Mouse (Mus musculus): Measurements from ENCODE around the gene Sema4b. TPM values are rescaled to one million over a fixed set of nuclear protein-coding genes. Genes with fewer than 3 reads are reported as not detected.
A peak's percentile ranks its signal among the peaks of the same experiment; 100 is the strongest.

Gene Sema4b
- polyA plus RNA-seq, 1 experiment from 2014 or later = 23.9 TPM

DNA sequence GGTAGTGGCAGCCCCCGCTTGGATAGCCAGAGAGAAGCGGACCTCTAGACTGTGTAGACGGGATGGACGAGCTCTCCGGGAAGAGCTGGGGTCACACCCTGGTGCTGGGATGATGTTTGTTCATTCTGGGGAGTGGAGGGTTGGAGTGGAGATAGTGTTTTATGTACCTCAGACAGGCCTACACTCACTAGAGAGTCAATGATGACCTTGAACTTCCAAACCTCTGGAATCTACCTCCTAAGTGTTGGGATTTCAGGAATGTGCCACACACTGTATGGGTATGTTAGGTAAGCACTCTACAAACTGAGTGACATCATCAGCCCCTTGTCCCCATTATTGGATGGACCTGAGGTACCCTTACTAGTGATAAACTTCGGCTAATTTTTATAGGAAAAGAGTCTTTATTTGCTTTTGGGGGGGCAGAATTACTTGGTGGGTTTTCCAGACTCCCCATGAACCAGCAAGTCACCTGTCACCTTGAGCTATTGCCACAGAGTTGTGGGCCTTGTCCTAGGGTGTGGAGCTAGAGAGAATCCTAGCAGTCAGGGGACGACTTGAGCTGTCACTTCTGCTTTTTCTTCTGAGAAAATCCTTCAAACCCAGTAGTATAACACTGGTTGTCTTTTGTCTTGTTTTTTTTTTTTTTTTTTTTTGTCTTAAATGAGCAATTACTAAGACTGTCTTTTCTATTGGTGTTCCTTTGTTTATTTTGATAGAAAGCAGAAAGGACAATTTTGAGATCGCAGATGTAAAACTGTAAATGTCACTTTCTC, 28.0 kb upstream of the Sema4b start:
- H3K27ac ChIP-seq = no peak overlapping the region
- H3K4me3 ChIP-seq = no peak overlapping the region
- H3K4me1 ChIP-seq (replicated peaks) = peaks cover 17% of the 10 kb centered on the region
- ATAC-seq (ENCODE audit: low FRiP score) = no peak
- no peaks in the 10 kb centered on the region for H3K9me3 ChIP-seq
- no peak overlapping the region for H3K4me2 ChIP-seq
- no peaks in the 10 kb centered on the region for H3K27me3 ChIP-seq
- no peak overlapping the region for H3K9ac ChIP-seq
- no peaks in the 10 kb centered on the region for H3K36me3 ChIP-seq
- WGBS = 91% methylated on average over 8 of the region's 8 CpGs

DNA sequence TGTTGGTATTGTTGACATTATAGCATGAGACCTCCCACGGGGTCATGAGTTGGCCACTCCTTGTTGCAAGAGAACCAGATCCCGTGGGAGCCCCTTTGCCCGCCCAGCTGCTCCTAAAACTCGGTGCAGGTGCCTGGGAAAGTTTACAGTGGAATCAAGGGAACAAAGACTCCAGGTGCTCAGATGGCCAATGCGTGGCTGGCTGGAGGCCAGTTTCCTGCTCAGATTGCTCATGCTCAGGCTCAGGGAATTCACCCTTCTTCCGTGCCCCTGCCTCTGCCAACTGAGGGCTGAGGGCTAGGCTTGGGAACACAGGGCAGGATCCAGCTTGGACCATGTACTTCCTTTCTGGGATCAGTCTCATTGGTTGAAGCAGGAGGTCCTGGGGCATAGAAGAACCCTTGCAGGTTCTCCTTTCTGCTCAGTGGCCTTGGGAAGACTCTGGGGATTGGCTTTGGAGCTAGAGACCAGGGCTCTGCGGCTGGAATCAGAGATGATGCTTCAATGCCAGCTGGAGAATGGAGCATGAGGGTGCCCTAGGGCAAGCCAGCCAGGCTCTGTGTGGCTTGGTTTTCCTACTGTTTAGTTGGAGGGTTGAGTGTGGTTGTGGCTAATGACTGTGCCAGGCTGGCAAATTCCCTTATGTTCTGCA, 26.2 kb upstream of the Sema4b start:
- Histone ChIP-seq H3K9ac (no peak overlapping the region), H3K4me2 (no peak overlapping the region)
- WGBS = 73% methylated on average over 7 of the region's 7 CpGs

DNA sequence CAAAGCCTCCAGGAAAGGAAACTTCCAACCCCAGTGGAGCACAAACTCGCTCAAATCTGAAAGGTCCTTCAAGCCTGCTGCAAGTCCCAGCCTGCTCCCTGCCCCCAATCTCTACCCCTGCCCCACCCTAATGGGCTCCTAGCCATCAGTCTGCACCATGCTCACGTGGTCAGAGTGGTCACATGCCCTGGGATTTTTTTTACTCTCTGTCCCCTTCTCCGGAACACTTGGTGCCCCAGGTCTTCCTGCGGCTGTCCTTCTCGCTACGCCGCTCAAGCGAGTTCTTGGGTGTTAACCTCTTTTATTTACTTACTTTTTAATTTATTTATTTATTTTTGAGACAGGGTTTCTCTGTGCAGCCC, 25.7 kb upstream of the Sema4b start:
- Histone ChIP-seq H3K4me1 (replicated peaks) (peaks cover 17% of the 10 kb centered on the region), H3K36me3 (no peaks in the 10 kb centered on the region), H3K4me2 (no peak overlapping the region), H3K4me3 (no peak overlapping the region), H3K9ac (peak overlapping the region; percentile 20; the same call in 1 of the 2 replicates), H3K9me3 (no peaks in the 10 kb centered on the region), H3K27me3 (no peaks in the 10 kb centered on the region), H3K27ac (no peak overlapping the region)
- 72% methylated on average over 8 of the region's 8 CpGs for WGBS
- ATAC-seq (ENCODE audit: low FRiP score) = no peak

More for the DNA sequence above, 26.2 kb upstream of the Sema4b start:
- Histone ChIP-seq H3K9me3 (no peaks in the 10 kb centered on the region), H3K36me3 (no peaks in the 10 kb centered on the region), H3K4me3 (no peak overlapping the region), H3K27me3 (no peaks in the 10 kb centered on the region), H3K4me1 (replicated peaks) (peaks cover 17% of the 10 kb centered on the region), H3K27ac (no peak overlapping the region)
- no peak for ATAC-seq (ENCODE audit: low FRiP score)

DNA sequence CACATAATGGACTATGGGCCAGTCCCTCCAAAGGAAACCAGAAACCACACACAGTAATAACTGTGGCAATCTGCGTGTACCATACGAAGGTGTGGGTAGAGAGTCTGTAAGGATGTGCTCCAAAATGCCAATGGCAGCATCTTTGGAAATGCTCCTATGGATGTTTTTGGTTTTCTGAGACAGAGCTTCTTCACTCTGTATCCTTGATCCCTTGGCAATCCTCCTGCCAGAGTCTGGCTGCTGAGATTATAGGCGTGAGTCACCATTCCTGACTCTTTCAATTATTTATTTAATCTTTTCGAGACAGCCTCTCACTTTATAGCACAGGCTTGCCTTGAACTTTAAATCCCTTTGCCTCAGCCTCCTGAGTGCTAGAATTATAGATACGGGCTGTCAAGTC, 21.2 kb upstream of the Sema4b start:
- 89% methylated on average over 5 of the region's 5 CpGs for WGBS
- Histone ChIP-seq H3K4me1 (replicated peaks) (peaks cover 7% of the 10 kb centered on the region), H3K27me3 (no peaks in the 10 kb centered on the region), H3K36me3 (no peaks in the 10 kb centered on the region), H3K9me3 (no peaks in the 10 kb centered on the region), H3K27ac (no peak overlapping the region), H3K9ac (no peak overlapping the region), H3K4me2 (no peak overlapping the region), H3K4me3 (no peak overlapping the region)
- ATAC-seq (ENCODE audit: low FRiP score) = no peak

DNA sequence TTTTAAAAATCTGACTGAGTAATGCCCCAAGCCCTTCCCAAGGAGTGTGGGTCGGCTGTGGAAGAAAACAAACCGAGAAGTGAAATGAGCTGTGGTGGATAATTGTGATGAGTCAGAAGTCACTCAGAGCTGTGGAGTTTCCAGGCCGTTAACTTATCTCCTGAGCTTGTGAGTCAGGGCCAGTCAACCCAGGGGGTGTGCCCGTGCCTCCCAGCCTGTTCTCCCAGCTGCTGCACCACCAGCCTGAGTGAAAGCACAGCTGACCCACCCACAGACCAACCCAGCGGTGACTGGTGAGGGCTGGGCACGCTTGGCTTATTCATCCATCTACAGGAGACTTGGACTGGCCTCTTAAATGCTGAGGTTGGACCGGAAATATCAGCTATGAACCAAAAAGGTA, 19.9 kb upstream of the Sema4b start:
- H3K4me2 ChIP-seq = no peak overlapping the region
- WGBS = 71% methylated on average over 7 of the region's 7 CpGs
- ATAC-seq (ENCODE audit: low FRiP score) = no peak
- no peaks in the 10 kb centered on the region for H3K9me3 ChIP-seq
- no peak overlapping the region for H3K9ac ChIP-seq
- no peaks in the 10 kb centered on the region for H3K36me3 ChIP-seq
- no peak overlapping the region for H3K4me3 ChIP-seq
- peaks cover 9% of the 10 kb centered on the region for H3K4me1 ChIP-seq (replicated peaks)
- H3K27ac ChIP-seq = no peak overlapping the region
- no peaks in the 10 kb centered on the region for H3K27me3 ChIP-seq

DNA sequence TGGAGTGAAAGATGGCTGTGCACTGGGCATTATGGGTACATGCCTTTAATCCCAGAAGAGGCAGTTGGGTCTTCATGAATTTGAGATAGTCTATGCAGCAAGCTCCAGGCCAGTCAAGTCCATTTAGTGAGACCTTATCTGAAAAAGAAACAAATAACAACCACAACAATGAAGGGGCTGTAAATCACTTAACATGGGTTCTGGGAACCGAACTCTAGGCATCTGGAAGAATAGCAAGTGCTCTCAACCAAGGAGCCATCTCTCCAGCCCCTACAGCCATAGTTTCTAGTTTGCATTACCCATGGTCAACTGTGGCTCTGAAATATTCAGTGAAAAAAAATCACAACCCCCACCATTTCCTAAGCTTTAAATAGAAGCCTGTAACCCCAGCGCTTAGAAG, 16.8 kb upstream of the Sema4b start:
- no peak overlapping the region for H3K4me2 ChIP-seq
- peaks cover 11% of the 10 kb centered on the region for H3K4me1 ChIP-seq (replicated peaks)
- no peak for ATAC-seq (ENCODE audit: low FRiP score)
- H3K9me3 ChIP-seq = no peaks in the 10 kb centered on the region
- H3K27me3 ChIP-seq = no peaks in the 10 kb centered on the region
- no peaks in the 10 kb centered on the region for H3K36me3 ChIP-seq
- WGBS = 90% methylated on average over 2 of the region's 2 CpGs
- H3K27ac ChIP-seq = no peak overlapping the region
- no peak overlapping the region for H3K9ac ChIP-seq
- no peak overlapping the region for H3K4me3 ChIP-seq

DNA sequence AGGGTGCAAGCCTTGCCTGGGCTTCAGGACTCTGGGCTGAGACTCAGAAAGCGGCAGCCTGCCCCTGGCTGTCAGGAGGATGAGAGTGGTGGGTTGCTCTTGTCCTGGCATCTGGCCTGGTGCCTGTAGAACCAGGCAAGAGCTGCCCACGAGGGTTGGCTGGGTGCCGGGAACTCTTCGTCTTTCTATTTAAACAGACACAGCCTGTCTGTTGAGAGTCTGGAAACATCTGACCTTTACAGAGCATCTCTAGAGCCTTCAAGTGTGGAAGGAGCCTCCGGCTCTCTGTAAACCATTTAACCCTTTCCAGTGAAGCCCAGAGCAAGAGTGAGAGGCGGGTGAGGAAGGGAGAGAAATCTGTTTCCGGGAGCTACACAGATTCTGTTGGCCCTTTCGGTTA, 15.3 kb upstream of the Sema4b start:
- no peak overlapping the region for H3K4me3 ChIP-seq
- H3K4me2 ChIP-seq = no peak overlapping the region
- 0 out of 2 replicates have a peak overlapping the region, but pooled peaks have one; percentile 35 for H3K9ac ChIP-seq
- H3K9me3 ChIP-seq = no peaks in the 10 kb centered on the region
- peaks cover 11% of the 10 kb centered on the region for H3K4me1 ChIP-seq (replicated peaks)
- peak overlapping the region; percentile 63 for H3K27ac ChIP-seq
- 34% methylated on average over 8 of the region's 8 CpGs for WGBS
- ATAC-seq (ENCODE audit: low FRiP score) = peak; percentile 65
- H3K27me3 ChIP-seq = no peaks in the 10 kb centered on the region
- H3K36me3 ChIP-seq = no peaks in the 10 kb centered on the region

DNA sequence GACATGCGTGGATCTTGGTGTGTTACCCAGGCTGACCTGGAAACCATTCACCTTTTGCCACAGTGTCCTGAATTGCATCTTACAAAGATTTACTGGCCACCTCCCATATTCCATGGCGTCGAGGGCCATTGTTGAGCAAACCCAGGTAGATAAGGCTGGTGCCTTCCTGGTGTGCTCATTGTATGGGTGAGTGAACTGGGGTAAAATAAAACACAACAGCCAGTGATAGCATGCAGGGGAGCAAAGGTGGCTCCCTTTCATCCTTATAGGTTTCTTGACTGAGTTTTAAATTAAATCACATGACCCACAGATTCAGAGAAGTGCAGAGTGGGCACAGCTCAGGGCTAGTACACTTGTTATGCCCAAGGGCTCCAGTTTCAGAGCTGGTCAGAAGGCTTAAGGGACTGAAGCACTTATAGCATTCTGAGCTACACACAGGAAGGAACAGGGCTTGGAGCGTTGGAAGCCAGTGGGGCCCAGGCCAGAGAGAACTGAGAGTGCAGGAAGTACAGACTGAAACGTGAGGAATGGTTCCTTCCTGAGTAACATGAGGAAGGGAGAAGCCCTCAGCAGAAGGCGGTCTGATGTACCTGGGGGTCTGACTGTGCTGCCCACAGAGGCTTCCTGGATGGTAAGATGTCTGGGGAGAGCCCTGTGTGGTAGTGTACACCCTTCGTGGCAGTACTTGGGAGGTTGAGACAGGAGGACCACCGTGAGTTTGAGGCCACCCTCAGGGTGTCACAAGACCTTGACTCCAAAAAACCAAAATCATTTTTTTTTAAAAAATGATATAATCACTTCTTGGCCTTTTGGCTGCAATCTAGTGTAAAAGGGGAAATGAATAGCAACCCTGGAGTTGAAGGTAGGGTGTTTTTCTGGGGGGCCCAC, 14.3 kb upstream of the Sema4b start:
- Histone ChIP-seq H3K27me3 (no peaks in the 10 kb centered on the region), H3K9ac (no peak overlapping the region), H3K4me3 (no peak overlapping the region), H3K4me1 (replicated peaks) (peaks cover 11% of the 10 kb centered on the region), H3K36me3 (no peaks in the 10 kb centered on the region), H3K9me3 (no peaks in the 10 kb centered on the region), H3K27ac (peak overlapping the region; percentile 63; the same call in 1 of the 2 replicates), H3K4me2 (no peak overlapping the region)
- 85% methylated on average over 8 of the region's 8 CpGs for WGBS
- no peak for ATAC-seq (ENCODE audit: low FRiP score)

DNA sequence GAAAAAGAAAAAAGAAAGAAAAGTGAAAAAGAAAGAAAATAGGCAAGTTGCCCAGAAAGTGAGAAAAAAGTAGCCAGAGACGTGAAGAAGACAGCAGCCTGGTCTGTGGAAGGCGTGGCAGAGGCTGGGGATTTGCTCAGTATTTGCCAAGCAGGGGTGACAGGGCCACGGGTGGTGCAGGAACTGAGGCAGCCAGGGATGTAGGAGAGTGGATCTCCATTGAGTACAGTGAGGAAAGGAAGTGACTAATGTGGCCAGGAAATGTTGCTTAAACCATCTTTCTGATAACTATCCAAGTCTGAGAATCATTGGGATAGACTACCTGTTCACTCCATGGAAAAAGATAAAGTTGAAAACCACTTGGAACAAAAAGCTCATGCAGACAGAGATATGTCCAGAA, 10.5 kb upstream of the Sema4b start:
- ATAC-seq (ENCODE audit: low FRiP score) = no peak
- WGBS = 73% methylated on average over 3 of the region's 3 CpGs
- Histone ChIP-seq H3K9me3 (no peaks in the 10 kb centered on the region), H3K27ac (no peak overlapping the region), H3K27me3 (no peaks in the 10 kb centered on the region), H3K36me3 (no peaks in the 10 kb centered on the region), H3K9ac (no peak overlapping the region), H3K4me3 (no peak overlapping the region), H3K4me2 (no peak overlapping the region), H3K4me1 (replicated peaks) (peaks cover 8% of the 10 kb centered on the region)

DNA sequence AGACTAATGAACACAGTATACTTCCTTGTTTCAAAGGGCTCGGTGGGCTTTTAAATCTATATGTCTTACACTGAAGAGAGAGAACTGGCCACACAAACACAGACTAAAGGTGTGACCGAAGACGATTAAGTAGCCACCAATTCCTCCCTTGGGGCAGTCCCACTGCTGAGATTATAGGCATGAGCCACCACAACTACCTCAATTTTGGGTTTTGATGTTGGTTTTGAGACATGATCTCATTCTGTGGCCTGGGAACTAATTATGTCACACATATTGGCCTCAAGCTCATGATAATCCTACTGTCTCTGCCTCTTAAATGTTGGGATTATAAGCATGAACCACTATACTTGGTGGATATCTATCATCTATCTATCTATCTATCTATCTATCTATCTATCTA, 9.2 kb upstream of the Sema4b start:
- Histone ChIP-seq H3K27ac (no peak overlapping the region), H3K36me3 (no peaks in the 10 kb centered on the region), H3K27me3 (no peaks in the 10 kb centered on the region), H3K4me2 (no peak overlapping the region), H3K4me3 (no peak overlapping the region), H3K4me1 (replicated peaks) (no peaks in the 10 kb centered on the region), H3K9me3 (no peaks in the 10 kb centered on the region), H3K9ac (no peak overlapping the region)
- 96% methylated on average over 3 of the region's 3 CpGs for WGBS
- ATAC-seq (ENCODE audit: low FRiP score) = no peak

DNA sequence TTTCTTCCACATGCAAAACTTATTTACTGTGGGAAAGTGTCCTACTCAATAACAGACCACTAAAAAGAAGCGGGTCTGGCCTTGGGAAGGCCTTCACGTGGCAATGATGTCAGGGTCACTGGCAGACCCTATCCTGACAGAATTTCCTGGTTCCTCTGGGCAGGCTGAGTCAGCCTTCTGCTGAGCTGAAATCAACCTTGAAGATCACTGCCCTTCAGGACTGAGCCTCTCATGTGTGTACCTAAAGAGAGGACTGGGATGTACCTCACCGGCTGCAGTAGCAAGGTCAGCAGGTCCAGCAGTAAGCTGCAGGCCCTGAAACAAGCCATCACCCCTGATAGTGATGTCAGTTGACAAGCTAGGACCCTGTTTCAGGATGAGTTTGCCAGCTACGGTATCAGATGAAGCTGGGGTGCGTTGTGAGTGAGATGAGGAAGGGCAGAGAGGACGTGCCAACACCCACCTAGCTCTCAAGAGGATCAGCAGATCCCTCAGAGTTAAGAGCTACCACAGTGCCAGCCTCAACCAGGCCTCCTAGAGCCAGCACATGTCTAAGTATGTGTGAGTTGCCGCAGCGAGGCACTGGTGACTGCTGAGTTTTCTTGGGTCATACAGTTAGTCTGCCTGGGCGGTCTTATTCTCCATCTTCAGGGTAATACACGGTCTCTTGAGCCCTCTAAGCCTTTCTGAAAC, 8.5 kb upstream of the Sema4b start:
- Histone ChIP-seq H3K36me3 (no peaks in the 10 kb centered on the region), H3K9me3 (no peaks in the 10 kb centered on the region), H3K27ac (no peak overlapping the region), H3K4me3 (no peak overlapping the region), H3K27me3 (no peaks in the 10 kb centered on the region), H3K4me2 (no peak overlapping the region), H3K9ac (no peak overlapping the region), H3K4me1 (replicated peaks) (no peaks in the 10 kb centered on the region)
- no peak for ATAC-seq (ENCODE audit: low FRiP score)
- 92% methylated on average over 10 of the region's 10 CpGs for WGBS

DNA sequence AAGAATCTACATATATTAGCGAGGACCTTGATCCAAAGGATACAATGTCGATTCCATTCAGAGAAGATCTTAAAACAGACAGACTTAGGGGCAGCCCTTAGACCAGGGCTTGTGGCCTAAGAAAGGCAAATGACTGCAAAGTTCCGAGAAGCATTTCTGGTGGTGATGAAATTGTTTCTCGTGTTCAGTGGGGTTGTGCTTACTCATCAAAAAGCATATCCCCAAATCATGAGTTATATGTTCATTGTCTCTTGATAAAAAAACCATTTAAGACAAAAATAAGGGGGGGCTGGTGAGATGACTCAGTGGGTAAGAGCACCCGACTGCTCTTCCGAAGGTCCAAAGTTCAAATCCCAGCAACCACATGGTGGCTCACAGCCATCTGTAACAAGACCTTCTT, 7.3 kb upstream of the Sema4b start:
- ATAC-seq (ENCODE audit: low FRiP score) = no peak
- Histone ChIP-seq H3K9me3 (no peaks in the 10 kb centered on the region), H3K4me3 (no peak overlapping the region), H3K27me3 (no peaks in the 10 kb centered on the region), H3K9ac (no peak overlapping the region), H3K4me1 (replicated peaks) (no peaks in the 10 kb centered on the region), H3K27ac (no peak overlapping the region), H3K4me2 (no peak overlapping the region), H3K36me3 (no peaks in the 10 kb centered on the region)
- WGBS = 92% methylated on average over 6 of the region's 6 CpGs

Data from hindbrain, embryonic 13.5 days (tissue).